Comparison of ENCODE assay signal across 38 mouse cellular contexts in genomic region chr3:88643078-88643477, GRCm38 (mm10). TPM values are rescaled to one million over a fixed set of nuclear protein-coding genes. Genes with fewer than 3 reads are reported as not detected.
DNase-seq lines count a peak whose midpoint lies in the region; TF ChIP-seq lines count a peak whose summit lies in the region.
"Had no signal": no experiment of that assay in that cellular context is flagged by ENCODE, and none has a peak within 500 bp of the region (broad histone marks: within the 10 kb centered on the region; RNA-seq: fewer than 3 reads in every experiment).

No protein-coding gene starts in this region.

- H3K9ac ChIP-seq in ES-Bruce4 (ENCODE audit: low read depth, poor library complexity, severe bottlenecking) = no peak overlapping the region; the same call in 1 of the 2 replicates
- H3K9ac ChIP-seq: embryonic facial prominence, embryonic 13.5 days; forebrain, postnatal 0 days; heart, embryonic 13.5 days; hindbrain, embryonic 14.5 days had no signal

- no peaks in the 10 kb centered on the region for H3K9me3 ChIP-seq in ES-Bruce4 (replicated peaks; ENCODE audit: control insufficient read depth, insufficient read depth, low read length, poor library complexity, severe bottlenecking)
- no peaks in the 10 kb centered on the region for H3K9me3 ChIP-seq in forebrain, embryonic 10.5 days
- H3K9me3 ChIP-seq: embryonic facial prominence, embryonic 10.5 days; embryonic facial prominence, embryonic 13.5 days; heart, embryonic 10.5 days; heart, embryonic 13.5 days had no signal

- WGBS in forebrain, embryonic 10.5 days = 89% methylated on average over 5 of the region's 5 CpGs

- H3K27ac ChIP-seq in layer of hippocampus, adult 2 months = peak overlapping the region; percentile 5; the same call in 1 of the 2 replicates
- H3K27ac ChIP-seq in ES-Bruce4 (ENCODE audit: insufficient read depth, low read length) = peak overlapping the region; percentile 71
- no peak overlapping the region for H3K27ac ChIP-seq in forebrain, embryonic 10.5 days
- H3K27ac ChIP-seq: embryonic facial prominence, embryonic 10.5 days; embryonic facial prominence, embryonic 13.5 days; heart, adult 2 months; heart, embryonic 10.5 days; heart, embryonic 13.5 days; hindbrain, embryonic 14.5 days; hindbrain, postnatal 0 days had no signal

- peaks cover 25% of the 10 kb centered on the region for H3K36me3 ChIP-seq in ES-Bruce4 (ENCODE audit: control insufficient read depth, insufficient read depth, low read length, poor library complexity, severe bottlenecking)
- H3K36me3 ChIP-seq in forebrain, embryonic 10.5 days (replicated peaks) = peaks cover 99% of the 10 kb centered on the region

- peaks cover 7% of the 10 kb centered on the region for H3K4me1 ChIP-seq in ES-Bruce4 (ENCODE audit: control insufficient read depth, insufficient read depth, low read length)
- no peaks in the 10 kb centered on the region for H3K4me1 ChIP-seq in forebrain, embryonic 10.5 days
- H3K4me1 ChIP-seq: embryonic facial prominence, embryonic 10.5 days; embryonic facial prominence, embryonic 13.5 days; heart, embryonic 10.5 days; heart, embryonic 13.5 days had no signal

- no peak for TF ChIP-seq CTCF in layer of hippocampus, adult 2 months (conservative IDR thresholded peaks at IDR 0.05)
- no peak for TF ChIP-seq CTCF in ES-Bruce4 (IDR thresholded peaks at IDR 0.05; ENCODE audit: low read depth, low read length)

- H3K4me3 ChIP-seq in layer of hippocampus, adult 2 months = no peak overlapping the region
- H3K4me3 ChIP-seq in ES-Bruce4 (ENCODE audit: low read depth, low read length) = no peak overlapping the region
- no peak overlapping the region for H3K4me3 ChIP-seq in forebrain, embryonic 10.5 days
- H3K4me3 ChIP-seq: embryonic facial prominence, embryonic 10.5 days; embryonic facial prominence, embryonic 13.5 days; erythroblast, embryonic 14.5 days; heart, adult 2 months; heart, embryonic 10.5 days; heart, embryonic 13.5 days had no signal

- no peak for TF ChIP-seq POLR2A in ES-Bruce4 (IDR thresholded peaks at IDR 0.05; ENCODE audit: insufficient read depth, low read length)

- DNase-seq in layer of hippocampus, adult 2 months (ENCODE audit: low spot score in 2 of 2) = no peak
- no peak for DNase-seq in layer of hippocampus, postnatal 14 days (ENCODE audit: low spot score in 2 of 2)
- DNase-seq in R1 (ENCODE audit: low read depth, low spot score) = peak; percentile 81
- DNase-seq in thymus, postnatal 25 days = no peak
- no peak for DNase-seq in forebrain, embryonic 10.5 days (ENCODE audit: extremely low spot score, low spot score)
- DNase-seq in frontal cortex, postnatal 25 days (ENCODE audit: low spot score in 2 of 2) = no peak
- DNase-seq: adrenal gland, postnatal 10 days; adrenal gland, postnatal 36 days; B cell, adult 2 months; cerebellum, adult 11 months; cerebellum, adult 2 months; cerebellum, adult 9-11 months; cerebellum, postnatal 25 days; embryo, embryonic 11 days; forebrain, postnatal 0 days; gastrocnemius, postnatal 36 days; heart, adult 2 months; heart, postnatal 4 days had no signal

- no peaks in the 10 kb centered on the region for H3K27me3 ChIP-seq in ES-Bruce4 (ENCODE audit: control insufficient read depth, insufficient read depth, low read length, poor library complexity, severe bottlenecking)
- H3K27me3 ChIP-seq in forebrain, embryonic 10.5 days (ENCODE audit: poor library complexity, severe bottlenecking) = no peaks in the 10 kb centered on the region
- H3K27me3 ChIP-seq: CH12.LX; embryonic facial prominence, embryonic 13.5 days; heart, embryonic 13.5 days had no signal

- TF ChIP-seq EP300 in ES-Bruce4 (IDR thresholded peaks at IDR 0.05; ENCODE audit: insufficient read depth, low read depth, low read length) = peak; percentile 84

RNA-seq across cellular contexts. Expression of gene Rxfp4, which starts 9.9 kb away (rescaled TPM):
- total RNA-seq in layer of hippocampus, adult 2 months (2021) = not detected
- not detected for total RNA-seq in layer of hippocampus, postnatal 14 days (2021)
- not detected in 2 replicates for polyA plus RNA-seq in ES-Bruce4 (2011; ENCODE audit: insufficient read depth, insufficient read length, low read depth, missing spikeins)
- polyA plus RNA-seq in forebrain, embryonic 10.5 days (2016; fragmentation: Nextera tagmentation; extraction: Ambion mirVana) = not detected in 2 replicates
- total RNA-seq: adrenal gland, adult 18-20 months; adrenal gland, postnatal 10 days; adrenal gland, postnatal 36 days; CH12.LX; common myeloid progenitor, adult 5-6 weeks; forebrain, postnatal 0 days; gastrocnemius, adult 8-10 months; gastrocnemius, postnatal 36 days; granulocyte monocyte progenitor cell, adult 5-6 weeks; heart, adult 2 months; heart, postnatal 14 days; hindbrain, postnatal 0 days had no signal
- polyA plus RNA-seq: cerebellum, adult 2 months; embryonic facial prominence, embryonic 10.5 days; embryonic facial prominence, embryonic 13.5 days; erythroblast, embryonic 14.5 days; forebrain, embryonic 14.5 days; forebrain, postnatal 0 days; frontal cortex, adult 2 months; heart, adult 2 months; heart, embryonic 10.5 days; heart, embryonic 13.5 days; heart, embryonic 16.5 days; hindbrain, embryonic 11.5 days; hindbrain, embryonic 14.5 days; hindbrain, postnatal 0 days; inflammation-experienced regulatory T-cells, adult 6 months; intestine, embryonic 16.5 days had no signal

RNA-seq across cellular contexts. Expression of gene Arhgef2, which starts 37.3 kb away (rescaled TPM):
- total RNA-seq in layer of hippocampus, adult 2 months (2021) = 100 to 1,000 TPM; 268 to 283 TPM
- total RNA-seq in layer of hippocampus, postnatal 14 days (2021) = 100 to 1,000 TPM; 258 to 259 TPM
- polyA plus RNA-seq in ES-Bruce4 (2011; ENCODE audit: insufficient read depth, insufficient read length, low read depth, missing spikeins) = 71.2 and 74.9 TPM in 2 replicates
- polyA plus RNA-seq in forebrain, embryonic 10.5 days (2016; fragmentation: Nextera tagmentation; extraction: Ambion mirVana) = 79.3 and 92.6 TPM in 2 replicates

RNA-seq across cellular contexts. Expression of gene Khdc4, which starts 42.5 kb away (rescaled TPM):
- 10 to 100 TPM; 55.1 to 55.5 TPM for total RNA-seq in layer of hippocampus, adult 2 months (2021)
- 10 to 100 TPM; 51.5 to 61.6 TPM for total RNA-seq in layer of hippocampus, postnatal 14 days (2021)
- 72.7 and 78.1 TPM in 2 replicates for polyA plus RNA-seq in ES-Bruce4 (2011; ENCODE audit: insufficient read depth, insufficient read length, low read depth, missing spikeins)
- polyA plus RNA-seq in forebrain, embryonic 10.5 days (2016; fragmentation: Nextera tagmentation; extraction: Ambion mirVana) = 86.3 and 97.3 TPM in 2 replicates
